Comparison of ENCODE assay signal across 23 mouse cellular contexts in the genomic region with DNA sequence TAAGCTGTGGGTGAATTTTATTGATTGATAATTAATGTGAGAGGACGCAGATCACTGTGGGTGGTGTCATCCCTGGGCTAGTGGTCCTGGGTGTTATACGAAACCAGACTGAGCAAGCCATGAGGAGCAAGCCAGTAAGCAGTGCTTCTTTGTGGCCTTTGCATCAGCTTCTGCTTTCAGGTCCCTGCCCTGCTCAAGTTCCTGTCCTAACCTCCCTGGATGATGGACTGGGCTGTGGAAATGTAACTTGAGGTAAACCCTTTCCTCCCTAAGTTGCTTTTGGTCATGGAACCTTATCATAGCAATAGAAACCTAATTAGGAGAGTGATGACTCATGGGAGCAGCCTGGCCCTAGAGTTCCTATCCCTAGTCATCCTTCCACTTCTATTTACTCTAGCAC. TPM values are rescaled to one million over a fixed set of nuclear protein-coding genes. Genes with fewer than 3 reads are reported as not detected.
DNase-seq lines count a peak whose midpoint lies in the region; ATAC-seq lines count a peak whose summit lies in the region.
"Had no signal": no experiment of that assay in that cellular context is flagged by ENCODE, and none has a peak within 500 bp of the region (broad histone marks: within the 10 kb centered on the region; RNA-seq: fewer than 3 reads in every experiment).

No protein-coding gene starts in this region.

- 0 out of 2 replicates have a peak, but pooled peaks have one; percentile 36 for ATAC-seq in common myeloid progenitor, adult 5-6 weeks (replicated peaks; ENCODE audit: low read depth, poor library complexity, severe bottlenecking)
- ATAC-seq in hematopoietic stem cell, adult 5-6 weeks (replicated peaks in 1 of 2; ENCODE audit: insufficient read depth in 1 of 2, low FRiP score in 2 of 2, low TSS enrichment in 1 of 2, low read depth in 1 of 2, poor library complexity in 2 of 2, severe bottlenecking in 2 of 2), result peak; percentile 22 to 36; a peak in 1 of 4 replicates
- 0 out of 2 replicates have a peak, but pooled peaks have one; percentile 30 for ATAC-seq in monocyte, adult 5-6 weeks (replicated peaks; ENCODE audit: insufficient number of reproducible peaks, low FRiP score, low TSS enrichment, poor library complexity, severe bottlenecking)
- ATAC-seq: activated CD4-positive, CD25-positive, alpha-beta regulatory T cell, adult 4 months; forebrain, embryonic 14.5 days; forebrain, postnatal 0 days; hindbrain, postnatal 0 days; inflammation-experienced regulatory T-cells, adult 6 months; intestine, embryonic 16.5 days had no signal

- intact Hi-C loops in gastrocnemius, postnatal 14 days (cut with DNase I; ENCODE audit: low total_unique reads), result no loop called here

- DNase-seq in 416B (ENCODE audit: low read depth), result peak; percentile 22
- DNase-seq in gastrocnemius, postnatal 14 days, result no peak
- no peak for DNase-seq in layer of hippocampus, adult 8-10 months (ENCODE audit: low spot score in 2 of 2)
- DNase-seq: adrenal gland, adult 8-10 months; adrenal gland, postnatal 25 days; cerebellum, adult 11 months; cerebellum, adult 2 months; cerebellum, adult 9-11 months; forebrain, postnatal 0 days; gastrocnemius, adult 2 months; gastrocnemius, postnatal 25 days; heart, postnatal 10 days; heart, postnatal 36 days; kidney, adult 18-20 months had no signal

RNA-seq across cellular contexts. Expression of a gene that starts 59.1 kb away (rescaled TPM):
- total RNA-seq in common myeloid progenitor, adult 5-6 weeks (2017), result under 0.01 and 0.05 TPM in 2 replicates
- 0.20 and 0.50 TPM in 2 replicates for total RNA-seq in hematopoietic stem cell, adult 5-6 weeks (2017)
- total RNA-seq in monocyte, adult 5-6 weeks (2017), result not detected in 3 replicates
- total RNA-seq in gastrocnemius, postnatal 14 days (2021), result under 1 TPM; 0.11 to 0.16 TPM
- 10 to 100 TPM; 44.1 to 53.1 (median 45.9) TPM for total RNA-seq in layer of hippocampus, adult 8-10 months (2022)
- total RNA-seq: heart, adult 8-10 months; heart, postnatal 36 days had no signal

Comparison
In these comparisons a context has a peak if more than half of its experiments do, and no peak if none do; other contexts are left out.
1. RNA of a gene that starts 59.1 kb away (total RNA-seq): 44.1 to 53.1 TPM in layer of hippocampus, adult 8-10 months; 0.20 to 0.50 TPM in hematopoietic stem cell, adult 5-6 weeks, 0.11 to 0.16 TPM in gastrocnemius, postnatal 14 days, under 0.01 to 0.05 TPM in common myeloid progenitor, adult 5-6 weeks and not detected in monocyte, adult 5-6 weeks; every median in the first group is over 10 times any median in the second.
2. Peak in every context shown above with its lines, with median percentiles within 50 percentile points of each other: ATAC-seq.